Mouse (Mus musculus): ENCODE measurements around the gene Gucy1b2. TPM values are rescaled to one million over a fixed set of nuclear protein-coding genes. Genes with fewer than 3 reads are reported as not detected.

Gene Gucy1b2
- total RNA-seq, 1 experiment from 2014 or later: 1.3 TPM

DNA sequence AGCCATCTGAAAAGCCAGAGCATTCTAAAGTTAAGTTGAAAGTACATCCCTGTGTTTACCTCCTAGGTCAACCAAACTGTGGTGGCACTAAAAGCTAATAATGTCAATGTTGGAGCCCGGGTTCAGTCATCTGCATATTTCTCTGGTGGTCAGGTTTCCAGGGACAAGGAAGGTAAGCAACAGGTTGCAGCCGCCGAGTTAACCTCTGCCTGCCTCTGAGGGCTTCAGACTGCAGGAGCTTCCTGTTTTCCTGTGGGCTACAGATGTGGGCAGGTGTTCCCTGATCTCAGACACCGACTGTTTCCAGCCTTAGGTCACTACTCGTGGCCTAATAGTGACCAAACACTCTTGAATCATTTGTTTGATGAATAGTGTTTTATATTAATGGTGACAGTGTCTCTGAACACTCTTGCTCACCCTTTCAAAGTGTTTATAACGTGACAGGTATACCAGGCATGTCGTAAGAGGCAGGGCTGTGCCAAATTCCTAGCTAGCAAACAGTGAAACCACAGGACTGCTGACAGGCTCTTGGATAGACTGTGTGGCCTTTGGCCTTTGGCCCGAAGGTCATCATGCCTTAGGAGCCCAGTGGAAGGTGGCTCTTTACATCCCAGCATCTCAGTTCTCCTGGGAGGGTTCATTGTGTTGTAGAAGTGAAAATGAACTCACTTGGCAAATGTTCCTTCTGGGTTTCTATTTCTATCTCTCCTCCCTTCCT lies 94.7 kb downstream of the Gucy1b2 start:
- no peak for DNase-seq

GRCm38 (mm10) chr14:62355201-62355600 lies 100.9 kb downstream of the Gucy1b2 start:
- no peak for DNase-seq

GRCm38 (mm10) chr14:62353793-62354192 lies 102.3 kb downstream of the Gucy1b2 start:
- DNase-seq: no peak

GRCm38 (mm10) chr14:62353372-62353771 lies 102.7 kb downstream of the Gucy1b2 start:
- no peak for DNase-seq

- no peak for DNase-seq
Observed at GRCm38 (mm10) chr14:62350890-62351289, 105.2 kb downstream of the Gucy1b2 start.

GRCm38 (mm10) chr14:62350186-62350585 lies 105.9 kb downstream of the Gucy1b2 start:
- no peak for DNase-seq

DNA sequence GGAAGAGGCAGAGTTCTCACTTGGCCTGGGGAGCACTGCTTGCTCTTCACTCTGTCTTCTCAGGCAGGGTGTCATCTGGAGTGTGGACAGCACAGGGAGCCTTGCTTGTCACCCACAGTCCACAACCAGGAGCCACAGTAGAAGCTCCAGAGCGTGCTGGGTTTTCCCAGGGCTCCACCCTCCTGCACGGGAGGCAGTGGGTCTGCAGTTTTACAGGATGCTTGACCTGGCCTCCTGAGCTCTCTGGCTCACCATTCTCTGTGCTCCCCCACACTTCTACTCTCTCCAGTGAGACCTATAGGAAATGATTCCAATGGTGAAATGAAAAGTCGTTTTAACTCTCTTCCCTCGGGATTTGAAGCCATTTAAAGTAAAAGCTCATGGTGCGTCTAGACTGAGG lies 106.3 kb downstream of the Gucy1b2 start:
- no peak for DNase-seq

GRCm38 (mm10) chr14:62347103-62347502 lies 109.0 kb downstream of the Gucy1b2 start:
- no peak for DNase-seq

GRCm38 (mm10) chr14:62346570-62346969 lies 109.5 kb downstream of the Gucy1b2 start:
- no peak for DNase-seq

Other genes with a start within 250 kb of the Gucy1b2 start
- 25.8 and 27.0 TPM in 2 replicates for gene Rnaseh2b, start 163.7 kb downstream of the Gucy1b2 start, total RNA-seq (2021)
- gene Dleu7, start 163.2 kb downstream of the Gucy1b2 start, total RNA-seq (2021): not detected in 2 replicates
- gene Fam124a, start 99.4 kb upstream of the Gucy1b2 start, total RNA-seq (2021): 1.0 and 1.5 TPM in 2 replicates
- gene Gm4131, start 110.6 kb upstream of the Gucy1b2 start, total RNA-seq (2021): not detected in 2 replicates
- gene Serpine3, start 207.4 kb upstream of the Gucy1b2 start, total RNA-seq (2021): not detected in 2 replicates

All from adrenal gland, postnatal 25 days (tissue).